Mouse (Mus musculus) neural tube, embryonic 11.5 days (tissue): ENCODE measurements around the gene Tmc8. TPM values are rescaled to one million over a fixed set of nuclear protein-coding genes. Genes with fewer than 3 reads are reported as not detected.

Experiments used
- ATAC-seq: fragments of 200-750 bp; cut with Nextera tagmentation; 2 replicates; pipeline ENCODE4 v1.8.0; 2017; ENCODE audit warnings: moderate number of reproducible peaks, mild to moderate bottlenecking, moderate TSS enrichment, moderate library complexity; ENCODE audit not compliant: insufficient read depth, low FRiP score, low TSS enrichment
- DNase-seq: peaks from one replicate; pipeline ENCODE4 v3.0.0-alpha.2; 2015; ENCODE audit warnings: low spot score
- H3K27ac ChIP-seq: fragments of 300-500 bp; sonication (generic); 2 replicates; pipeline ENCODE4 v1.5.1; 2014; ENCODE audit warnings: low read depth, mild to moderate bottlenecking, low read length
- H3K27me3 ChIP-seq: fragments of 300-500 bp; sonication (generic); 2 replicates; pipeline ENCODE4 v1.6.1; 2014; ENCODE audit warnings: mild to moderate bottlenecking, low read length, mixed read lengths; ENCODE audit not compliant: control insufficient read depth, insufficient read depth
- H3K36me3 ChIP-seq: fragments of 300-500 bp; sonication (generic); 2 replicates; pipeline ENCODE4 v1.6.1; 2014; ENCODE audit warnings: mild to moderate bottlenecking, low read length, moderate library complexity, mixed read lengths; ENCODE audit not compliant: control insufficient read depth, insufficient read depth
- H3K4me1 ChIP-seq: fragments of 300-500 bp; sonication (generic); 2 replicates; pipeline ENCODE4 v1.6.1; 2014; ENCODE audit warnings: low read length, mixed read lengths; ENCODE audit not compliant: control insufficient read depth, insufficient read depth
- H3K4me2 ChIP-seq: fragments of 300-500 bp; sonication (generic); 2 replicates; pipeline ENCODE4 v1.6.1; 2014; ENCODE audit warnings: low read depth, mild to moderate bottlenecking, moderate library complexity
- H3K4me3 ChIP-seq: fragments of 300-500 bp; sonication (generic); 2 replicates; pipeline ENCODE4 v1.5.1; 2014; ENCODE audit warnings: low read depth, low read length
- H3K9ac ChIP-seq: fragments of 300-500 bp; sonication (generic); 2 replicates; pipeline ENCODE4 v1.6.1; 2014; ENCODE audit warnings: mild to moderate bottlenecking, low read length
- H3K9me3 ChIP-seq: fragments of 300-500 bp; sonication (generic); 2 replicates; pipeline ENCODE4 v1.6.1; 2016; ENCODE audit warnings: low read length; ENCODE audit not compliant: control insufficient read depth
- WGBS: fragments of 180-500 bp; shearing (Covaris S2); extraction: QIAGEN DNeasy Blood & Tissue Kit; methylation state at CpG from one replicate; pipeline ENCODE4 v1.1.7; 2014; 5-methylcytosine and 5-hydroxymethylcytosine counted together
- polyA plus RNA-seq: library from polyadenylated mRNA; unstranded; fragments of >200 nt; fragmentation: Nextera tagmentation; extraction: Ambion mirVana; gene quantifications from 2 replicates; pipeline ENCODE4 v1.2.1, GENCODE M21; 2014

Gene Tmc8
- polyA plus RNA-seq, 1 experiment from 2014 or later, result 1.8 TPM

DNA sequence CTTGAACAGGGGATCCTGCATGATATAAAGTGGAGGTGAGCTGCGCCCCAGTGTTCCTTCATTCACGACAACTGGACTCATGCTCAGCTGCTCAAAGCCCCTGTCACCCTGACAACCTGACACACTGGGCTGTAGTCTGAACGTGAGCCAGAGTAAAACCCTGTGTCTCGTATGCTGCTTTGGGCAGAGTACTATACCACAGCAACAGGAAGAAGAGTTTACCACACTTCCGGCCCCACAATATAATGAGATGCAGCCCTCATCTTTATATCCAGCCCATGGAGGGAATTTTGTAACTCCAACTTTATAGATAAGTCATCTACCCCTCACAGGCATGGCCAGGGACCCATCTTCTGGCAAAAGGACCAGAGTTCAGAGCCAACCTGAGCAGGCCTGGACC lies 4.8 kb upstream of the Tmc8 start:
- no peak overlapping the region for H3K9ac ChIP-seq
- H3K27me3 ChIP-seq, result peaks cover 10% of the 10 kb centered on the region
- ATAC-seq, result no peak
- no peaks in the 10 kb centered on the region for H3K9me3 ChIP-seq
- no peak overlapping the region for H3K4me3 ChIP-seq
- 89% methylated on average over 5 of the region's 5 CpGs for WGBS
- no peak overlapping the region for H3K27ac ChIP-seq
- no peak overlapping the region for H3K4me2 ChIP-seq
- H3K4me1 ChIP-seq, result peaks cover 26% of the 10 kb centered on the region
- no peaks in the 10 kb centered on the region; the same call in 1 of the 2 replicates for H3K36me3 ChIP-seq
- no peak for DNase-seq

DNA sequence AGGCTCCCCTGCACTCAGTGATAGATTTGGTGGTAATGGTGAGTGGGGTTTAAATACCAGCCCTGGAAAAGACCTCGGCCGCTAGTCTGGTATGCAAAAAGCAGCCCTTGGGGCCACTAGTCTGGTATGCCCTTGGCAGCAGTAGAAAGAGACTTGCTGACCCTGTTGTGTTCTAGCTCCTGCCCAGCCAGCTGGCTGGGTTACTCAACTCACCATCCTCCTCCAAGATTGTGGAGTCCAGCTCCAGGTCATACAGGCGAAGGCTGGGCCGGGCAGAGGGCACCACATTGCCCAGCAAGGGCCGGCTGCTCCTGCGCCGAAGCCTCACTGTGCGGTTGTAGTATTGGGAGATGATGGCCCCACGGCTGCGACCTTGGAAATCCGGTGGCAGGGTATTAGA lies 3.8 kb upstream of the Tmc8 start:
- Histone ChIP-seq H3K9ac (no peak overlapping the region), H3K36me3 (no peaks in the 10 kb centered on the region; the same call in 1 of the 2 replicates), H3K27me3 (peaks cover 11% of the 10 kb centered on the region), H3K4me3 (no peak overlapping the region), H3K4me2 (no peak overlapping the region), H3K9me3 (no peaks in the 10 kb centered on the region), H3K27ac (no peak overlapping the region), H3K4me1 (peaks cover 26% of the 10 kb centered on the region)
- no peak for DNase-seq
- 98% methylated on average over 11 of the region's 11 CpGs for WGBS
- ATAC-seq, result no peak

DNA sequence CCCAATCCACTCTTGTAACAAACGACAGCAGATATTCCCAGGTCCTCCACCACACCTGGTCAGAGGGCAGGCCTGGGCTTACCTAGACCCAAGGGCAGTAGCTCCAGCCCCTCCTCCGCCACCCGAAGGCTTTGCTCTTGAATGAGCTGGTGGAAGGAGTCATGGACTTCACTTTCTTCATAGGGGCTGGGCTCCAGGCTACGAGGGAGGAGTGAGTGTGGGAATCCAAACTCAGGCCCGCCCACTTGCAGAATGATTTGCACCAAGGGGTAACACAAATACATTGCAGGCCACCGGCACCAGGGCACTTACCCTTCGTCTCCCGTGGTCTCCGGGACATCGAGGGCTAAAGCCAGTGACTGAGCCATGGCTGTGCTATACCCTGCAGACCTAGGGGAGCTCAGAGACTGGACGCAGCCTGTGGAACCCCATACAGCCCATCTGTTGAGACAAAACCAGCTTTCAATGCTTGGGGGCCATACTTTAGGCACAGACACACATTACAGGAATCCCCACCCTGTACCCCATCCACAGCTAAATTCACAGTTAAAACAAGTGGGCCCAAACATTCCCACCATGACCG lies 2.9 kb upstream of the Tmc8 start:
- Histone ChIP-seq H3K27ac (peak overlapping the region; percentile 83), H3K9ac (peak overlapping the region; percentile 65), H3K4me3 (peak overlapping the region; percentile 34; the same call in 1 of the 2 replicates), H3K4me2 (peak overlapping the region; percentile 74), H3K4me1 (peaks cover 29% of the 10 kb centered on the region), H3K36me3 (no peaks in the 10 kb centered on the region; the same call in 1 of the 2 replicates), H3K9me3 (no peaks in the 10 kb centered on the region), H3K27me3 (peaks cover 15% of the 10 kb centered on the region)
- WGBS, result 58% methylated on average over 12 of the region's 12 CpGs
- no peak for DNase-seq
- ATAC-seq, result no peak

DNA sequence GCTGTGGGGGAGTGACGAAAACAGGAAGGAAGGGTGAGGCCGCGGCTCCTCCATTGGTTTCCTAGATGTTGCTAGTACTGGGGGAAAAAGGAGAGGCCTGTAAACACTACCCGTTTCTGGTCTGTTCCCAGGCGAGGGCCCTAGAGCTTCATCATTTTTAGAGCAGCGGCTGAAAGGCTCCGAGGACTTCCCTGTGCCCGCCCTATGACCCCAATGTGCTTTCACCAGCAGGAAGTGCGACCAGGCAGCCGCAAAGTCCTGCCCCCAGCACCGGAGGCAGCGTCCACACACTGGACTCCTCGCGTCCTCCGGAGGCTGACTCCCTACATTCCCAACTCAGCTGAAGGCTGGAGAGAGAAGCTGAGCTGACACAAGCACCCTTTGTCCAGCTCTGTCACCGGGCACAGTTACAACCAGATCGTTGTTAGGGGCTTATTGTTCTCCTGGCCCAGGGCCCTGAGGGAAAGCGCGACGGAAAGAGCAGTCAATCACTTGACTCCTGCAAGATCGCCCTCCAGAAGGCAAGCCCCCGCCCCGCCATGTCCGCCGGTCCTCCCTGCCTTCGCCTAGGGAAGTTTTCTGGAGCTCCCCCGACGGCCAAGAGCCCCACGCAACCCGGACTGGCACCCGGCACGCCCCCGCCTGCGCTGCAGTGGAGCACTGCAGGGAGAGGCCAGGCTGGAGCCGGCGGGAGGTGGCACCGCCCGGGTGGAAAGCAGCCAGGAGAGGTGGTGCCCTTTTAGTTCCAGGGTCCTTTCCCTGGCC lies 2.3 kb upstream of the Tmc8 start:
- peak overlapping the region; percentile 65 for H3K9ac ChIP-seq
- H3K27me3 ChIP-seq, result peaks cover 15% of the 10 kb centered on the region
- H3K4me2 ChIP-seq, result peak overlapping the region; percentile 74
- no peaks in the 10 kb centered on the region for H3K9me3 ChIP-seq
- peak overlapping the region; percentile 83 for H3K27ac ChIP-seq
- H3K4me3 ChIP-seq, result peak overlapping the region; percentile 34
- DNase-seq (peak; percentile 78), ATAC-seq (peak; percentile 56)
- 2% methylated on average over 38 of the region's 38 CpGs for WGBS
- peaks cover 29% of the 10 kb centered on the region for H3K4me1 ChIP-seq
- no peaks in the 10 kb centered on the region; the same call in 1 of the 2 replicates for H3K36me3 ChIP-seq

DNA sequence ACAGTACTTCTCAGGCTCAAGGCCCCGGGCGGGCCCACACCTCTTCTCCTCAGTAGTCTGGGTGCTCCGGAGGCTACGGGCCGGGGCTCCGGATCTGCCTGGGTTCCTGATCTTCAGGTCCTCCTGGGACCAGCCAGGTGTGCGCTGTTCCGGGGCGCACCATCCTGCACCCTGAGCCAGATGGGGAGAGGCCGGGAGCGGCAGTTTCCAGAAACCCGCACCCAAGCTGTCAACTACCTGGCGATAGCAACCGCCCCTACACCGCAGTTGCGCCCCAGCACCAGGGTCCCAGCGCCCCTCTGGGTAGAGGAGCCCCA lies 1.7 kb upstream of the Tmc8 start:
- DNase-seq, result no peak
- peak; percentile 45; the same call in 1 of the 2 replicates for ATAC-seq
- peaks cover 29% of the 10 kb centered on the region for H3K4me1 ChIP-seq

DNA sequence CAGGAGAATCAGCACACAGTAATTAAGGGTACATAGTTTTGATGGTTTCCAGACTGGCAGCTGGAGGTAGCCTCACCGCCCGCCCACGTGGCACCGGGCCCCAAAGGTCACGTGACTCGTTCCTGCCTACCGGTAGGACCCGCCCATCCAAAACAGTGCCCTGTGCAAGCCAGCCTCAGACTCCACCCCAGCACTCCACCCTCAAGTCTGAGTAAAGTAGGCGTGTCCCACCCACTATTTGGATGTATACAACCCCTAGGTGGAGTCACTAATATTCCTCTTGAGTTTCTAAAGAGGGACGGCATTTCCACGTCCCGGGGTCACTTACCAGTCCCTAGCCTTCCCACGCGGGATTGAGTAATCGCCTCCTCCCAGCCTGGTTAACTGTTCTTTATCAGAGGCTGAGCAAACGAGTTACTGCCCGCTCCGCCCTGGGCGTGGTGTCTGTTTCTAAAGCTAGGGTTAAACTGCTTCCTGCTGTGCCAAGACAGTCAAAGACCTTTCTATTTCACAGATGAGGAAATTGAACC lies 1.2 kb upstream of the Tmc8 start:
- Histone ChIP-seq H3K9me3 (no peaks in the 10 kb centered on the region), H3K4me2 (peak overlapping the region; percentile 74), H3K27me3 (peaks cover 15% of the 10 kb centered on the region), H3K36me3 (no peaks in the 10 kb centered on the region), H3K4me1 (peaks cover 29% of the 10 kb centered on the region), H3K4me3 (peak overlapping the region; percentile 34), H3K9ac (peak overlapping the region; percentile 65), H3K27ac (peak overlapping the region; percentile 83)
- WGBS, result 1% methylated on average over 19 of the region's 19 CpGs
- peak; percentile 71 for DNase-seq
- ATAC-seq, result peak; percentile 30; the same call in 1 of the 2 replicates

More for the DNA sequence above, 1.7 kb upstream of the Tmc8 start:
- H3K36me3 ChIP-seq, result no peaks in the 10 kb centered on the region
- H3K27ac ChIP-seq, result peak overlapping the region; percentile 83
- WGBS, result 2% methylated on average over 17 of the region's 17 CpGs
- peaks cover 15% of the 10 kb centered on the region for H3K27me3 ChIP-seq
- H3K9ac ChIP-seq, result peak overlapping the region; percentile 65
- peak overlapping the region; percentile 34 for H3K4me3 ChIP-seq
- H3K9me3 ChIP-seq, result no peaks in the 10 kb centered on the region
- H3K4me2 ChIP-seq, result peak overlapping the region; percentile 74

DNA sequence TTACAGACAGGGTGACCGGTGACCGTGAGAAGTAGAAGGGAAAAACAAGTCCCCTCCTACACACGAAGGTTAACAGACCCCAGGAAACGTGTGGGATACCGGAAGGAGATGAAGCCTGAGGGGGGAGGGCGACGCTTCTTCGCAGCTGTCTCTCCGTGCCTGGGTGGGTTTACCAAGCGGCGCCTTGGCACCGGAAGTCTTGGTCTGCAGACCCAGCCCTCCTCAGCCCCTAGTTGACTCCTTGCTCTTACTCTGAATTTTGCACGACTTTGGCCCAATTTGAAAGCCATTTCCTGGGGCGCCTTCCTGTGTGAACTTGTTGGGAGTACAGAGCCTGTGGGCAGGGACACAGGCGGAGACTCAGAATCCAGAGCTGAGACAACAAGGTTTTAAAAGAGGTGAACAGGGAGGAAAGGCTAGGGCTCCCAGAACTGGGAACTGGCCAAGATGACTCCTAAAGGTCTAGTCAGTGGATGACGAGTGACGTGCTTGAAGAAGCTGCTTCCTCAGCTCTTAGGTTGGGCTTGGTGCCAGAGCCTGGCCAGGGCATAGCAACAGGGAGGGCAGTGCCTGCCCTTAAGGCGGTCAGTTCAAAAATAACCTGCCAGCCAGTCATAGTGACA lies 566 bp upstream of the Tmc8 start:
- Histone ChIP-seq H3K4me2 (peak overlapping the region; percentile 74), H3K9ac (no peak overlapping the region), H3K4me1 (peaks cover 29% of the 10 kb centered on the region), H3K9me3 (no peaks in the 10 kb centered on the region), H3K27ac (0 out of 2 replicates have a peak overlapping the region, but pooled peaks have one; percentile 49), H3K27me3 (peaks cover 15% of the 10 kb centered on the region), H3K36me3 (no peaks in the 10 kb centered on the region), H3K4me3 (peak overlapping the region; percentile 34; the same call in 1 of the 2 replicates)
- 23% methylated on average over 18 of the region's 18 CpGs for WGBS
- DNase-seq (no peak), ATAC-seq (no peak)

DNA sequence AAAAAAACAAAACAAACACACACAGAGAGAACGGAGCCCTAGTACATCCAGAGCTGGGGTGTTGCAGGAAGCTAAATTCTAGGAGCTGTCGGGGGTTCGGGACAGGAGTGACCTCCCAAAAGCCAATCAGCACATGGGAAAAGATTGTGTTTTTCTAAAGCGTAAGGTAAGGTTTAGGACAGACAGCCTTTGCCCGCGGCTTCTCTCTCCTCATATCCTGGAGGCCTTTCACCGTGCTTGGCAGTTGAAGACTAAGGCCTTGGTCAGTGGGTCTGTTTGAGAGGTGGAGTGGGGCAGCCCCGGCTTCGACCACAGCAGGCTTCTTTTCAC lies 794 bp downstream of the Tmc8 start:
- Histone ChIP-seq H3K27ac (no peak overlapping the region), H3K36me3 (no peaks in the 10 kb centered on the region), H3K4me3 (peak overlapping the region; percentile 29), H3K4me2 (peak overlapping the region; percentile 50), H3K27me3 (peaks cover 15% of the 10 kb centered on the region), H3K9ac (peak overlapping the region; percentile 54), H3K4me1 (peaks cover 29% of the 10 kb centered on the region), H3K9me3 (no peaks in the 10 kb centered on the region)
- ATAC-seq, result no peak
- WGBS, result 50% methylated on average over 9 of the region's 9 CpGs
- DNase-seq, result no peak
